Mouse (Mus musculus) heart, adult 2 months (tissue): ENCODE measurements around the gene Ttc25. TPM values are rescaled to one million over a fixed set of nuclear protein-coding genes. Genes with fewer than 3 reads are reported as not detected.
"Not testable (repeated sequence)": the region's sequence is repeated elsewhere in the genome, so short reads cannot be mapped to it uniquely, and the experiment has no call there.

Experiments used
- DNase-seq, 2 experiments: peaks; one replicate each; pipeline ENCODE4 v3.0.0; 2021
- H3K27ac ChIP-seq: fragments of 200-600 bp; 2 replicates; pipeline ENCODE4 v1.8.1; 2022
- H3K27me3 ChIP-seq: fragments of 200-500 bp; 2 replicates; pipeline ENCODE4 v1.6.1; 2012; ENCODE audit warnings: mild to moderate bottlenecking, low read length, inconsistent platforms, mixed read lengths; ENCODE audit not compliant: control insufficient read depth, insufficient read depth
- H3K36me3 ChIP-seq: fragments of 200-500 bp; 2 replicates; pipeline ENCODE4 v1.6.1; 2012; ENCODE audit warnings: low read length, inconsistent platforms; ENCODE audit not compliant: control insufficient read depth, insufficient read depth
- H3K4me1 ChIP-seq: fragments of 200-500 bp; 2 replicates; pipeline ENCODE4 v1.6.1; 2011; ENCODE audit warnings: low read length; ENCODE audit not compliant: control insufficient read depth, insufficient read depth
- H3K4me3 ChIP-seq: fragments of 200-600 bp; 2 replicates; pipeline ENCODE4 v1.8.1; 2022
- H3K79me2 ChIP-seq: fragments of 200-500 bp; replicated peaks from 2 replicates; pipeline ENCODE4 v1.6.1; 2012; ENCODE audit warnings: mild to moderate bottlenecking, inconsistent platforms, low read length, moderate library complexity, mixed read lengths; ENCODE audit not compliant: control insufficient read depth, insufficient read depth
- H3K9ac ChIP-seq: fragments of 200-500 bp; 2 replicates; pipeline ENCODE4 v1.6.1; 2012; ENCODE audit warnings: low read depth, mild to moderate bottlenecking, control low read depth, inconsistent platforms, low read length, mixed read lengths
- CTCF ChIP-seq: fragments of 200-600 bp; IDR thresholded peaks from 2 replicates; pipeline ENCODE4 v1.8.1; 2022; ENCODE audit warnings: antibody characterized with exemption, mild to moderate bottlenecking, moderate library complexity
- EP300 ChIP-seq: fragments of 200-500 bp; IDR thresholded peaks from 2 replicates; pipeline ENCODE4 v1.6.1; 2011; ENCODE audit warnings: low read depth, low read length, control low read depth; ENCODE audit not compliant: insufficient read depth
- POLR2A ChIP-seq: fragments of 200-500 bp; IDR thresholded peaks from 2 replicates; pipeline ENCODE4 v1.6.1; 2011; ENCODE audit warnings: mild to moderate bottlenecking, low read depth, low read length, control low read depth; ENCODE audit not compliant: insufficient read depth
- WGBS: fragments of 180-500 bp; shearing (Covaris S2); methylation state at CpG from one replicate; pipeline ENCODE4 v1.1.7; 2018; 5-methylcytosine and 5-hydroxymethylcytosine counted together
- intact Hi-C: fragments of 180-260 bp; cut with DNase I; formaldehyde crosslinking; loops from one replicate; pipeline ENCODE4 v1.15.1; 2025
- polyA plus RNA-seq: library from polyadenylated mRNA; depleted of rRNA; stranded (reverse); fragments of >200 nt; gene quantifications from 2 replicates; pipeline ENCODE4 v1.2.3, GENCODE M21; 2012
- total RNA-seq, 2 experiments: library from RNA; stranded (reverse); gene quantifications; 2 replicates each; pipeline ENCODE4 v1.2.3; 2021

Ttc25 gene
- total and polyA plus RNA-seq, 3 experiments, result 0.18 to 0.37 TPM; not detected in 1

GRCm38 (mm10) chr11:100576256-100576655 lies 30.8 kb downstream of the Ttc25 start:
- Histone ChIP-seq H3K27ac (no peak overlapping the region), H3K36me3 (no peaks in the 10 kb centered on the region), H3K4me3 (no peak overlapping the region), H3K79me2 (no peaks in the 10 kb centered on the region), H3K27me3 (no peaks in the 10 kb centered on the region), H3K4me1 (peaks cover 2% of the 10 kb centered on the region; the same call in 1 of the 2 replicates), H3K9ac (no peak overlapping the region)
- TF ChIP-seq CTCF (no peak), EP300 (no peak), POLR2A (no peak)
- 76% methylated on average over 21 of the region's 21 CpGs for WGBS
- DNase-seq, result no peak
- intact Hi-C loops, result loop anchor here (10.0 kb wide), 1 partner anchor 489 kb away; no protein-coding TSS in a partner anchor

GRCm38 (mm10) chr11:100577852-100578599 lies 32.6 kb downstream of the Ttc25 start:
- no peak for TF ChIP-seq EP300
- no peak for TF ChIP-seq POLR2A
- TF ChIP-seq CTCF, result no peak
- intact Hi-C loops, result loop anchor here (10.0 kb wide), 1 partner anchor 487 kb away; no protein-coding TSS in a partner anchor
- H3K4me1 ChIP-seq, result peaks cover 3% of the 10 kb centered on the region; the same call in 1 of the 2 replicates
- no peak overlapping the region for H3K4me3 ChIP-seq
- no peak overlapping the region for H3K9ac ChIP-seq
- H3K27me3 ChIP-seq, result no peaks in the 10 kb centered on the region
- no peak for DNase-seq
- no peaks in the 10 kb centered on the region for H3K79me2 ChIP-seq
- no peaks in the 10 kb centered on the region for H3K36me3 ChIP-seq
- no peak overlapping the region for H3K27ac ChIP-seq
- 61% methylated on average over 8 of the region's 8 CpGs for WGBS

- intact Hi-C loops, result loop anchor here (10.0 kb wide), 1 partner anchor 486 kb away; no protein-coding TSS in a partner anchor
- Histone ChIP-seq H3K27me3 (no peaks in the 10 kb centered on the region), H3K36me3 (no peaks in the 10 kb centered on the region), H3K79me2 (no peaks in the 10 kb centered on the region), H3K4me3 (no peak overlapping the region), H3K4me1 (peaks cover 3% of the 10 kb centered on the region; the same call in 1 of the 2 replicates), H3K27ac (no peak overlapping the region), H3K9ac (no peak overlapping the region)
- 84% methylated on average over 9 of the region's 9 CpGs for WGBS
- no peak for DNase-seq
- TF ChIP-seq EP300 (no peak), CTCF (no peak), POLR2A (no peak)
Measured at GRCm38 (mm10) chr11:100579116-100579799, 33.9 kb downstream of the Ttc25 start.

- Histone ChIP-seq H3K79me2 (no peaks in the 10 kb centered on the region), H3K4me3 (no peak overlapping the region), H3K36me3 (no peaks in the 10 kb centered on the region), H3K4me1 (peaks cover 1% of the 10 kb centered on the region; the same call in 1 of the 2 replicates), H3K9ac (no peak overlapping the region), H3K27ac (no peak overlapping the region), H3K27me3 (no peaks in the 10 kb centered on the region)
- intact Hi-C loops, result no loop called here
- WGBS, result 87% methylated on average over 13 of the region's 13 CpGs
- no peak for DNase-seq
- TF ChIP-seq EP300, result no peak
- no peak for TF ChIP-seq POLR2A
- TF ChIP-seq CTCF, result no peak
Measured at GRCm38 (mm10) chr11:100580275-100580674, 34.9 kb downstream of the Ttc25 start.

GRCm38 (mm10) chr11:100581756-100582155 lies 36.3 kb downstream of the Ttc25 start:
- no peaks in the 10 kb centered on the region for H3K27me3 ChIP-seq
- H3K9ac ChIP-seq, result no peak overlapping the region
- DNase-seq, result peak; percentile 47 to 60

GRCm38 (mm10) chr11:100582413-100582812 lies 37.0 kb downstream of the Ttc25 start:
- DNase-seq, H3K27me3 ChIP-seq, intact Hi-C loops, H3K9ac ChIP-seq, H3K36me3 ChIP-seq, H3K27ac ChIP-seq, H3K4me1 ChIP-seq, H3K79me2 ChIP-seq, H3K4me3 ChIP-seq: not testable (repeated sequence)
- 90% methylated on average over 1 of the region's 1 CpGs for WGBS

More at GRCm38 (mm10) chr11:100581756-100582155, 36.3 kb downstream of the Ttc25 start:
- Histone ChIP-seq H3K27ac (no peak overlapping the region), H3K4me3 (no peak overlapping the region), H3K36me3 (no peaks in the 10 kb centered on the region), H3K4me1 (peaks cover 1% of the 10 kb centered on the region; the same call in 1 of the 2 replicates), H3K79me2 (no peaks in the 10 kb centered on the region)
- WGBS, result 46% methylated on average over 4 of the region's 4 CpGs
- intact Hi-C loops, result no loop called here
- TF ChIP-seq CTCF, result no peak
- TF ChIP-seq EP300, result no peak
